Mouse (Mus musculus) retina, postnatal 1 day (tissue): ENCODE results near the gene Plekhd1.
A peak's percentile ranks its signal among the peaks of the same experiment; 100 is the strongest.

Experiments used
- DNase-seq: peaks from one replicate; pipeline ENCODE4 v3.0.0-alpha.2; 2012

Plekhd1 gene

DNA sequence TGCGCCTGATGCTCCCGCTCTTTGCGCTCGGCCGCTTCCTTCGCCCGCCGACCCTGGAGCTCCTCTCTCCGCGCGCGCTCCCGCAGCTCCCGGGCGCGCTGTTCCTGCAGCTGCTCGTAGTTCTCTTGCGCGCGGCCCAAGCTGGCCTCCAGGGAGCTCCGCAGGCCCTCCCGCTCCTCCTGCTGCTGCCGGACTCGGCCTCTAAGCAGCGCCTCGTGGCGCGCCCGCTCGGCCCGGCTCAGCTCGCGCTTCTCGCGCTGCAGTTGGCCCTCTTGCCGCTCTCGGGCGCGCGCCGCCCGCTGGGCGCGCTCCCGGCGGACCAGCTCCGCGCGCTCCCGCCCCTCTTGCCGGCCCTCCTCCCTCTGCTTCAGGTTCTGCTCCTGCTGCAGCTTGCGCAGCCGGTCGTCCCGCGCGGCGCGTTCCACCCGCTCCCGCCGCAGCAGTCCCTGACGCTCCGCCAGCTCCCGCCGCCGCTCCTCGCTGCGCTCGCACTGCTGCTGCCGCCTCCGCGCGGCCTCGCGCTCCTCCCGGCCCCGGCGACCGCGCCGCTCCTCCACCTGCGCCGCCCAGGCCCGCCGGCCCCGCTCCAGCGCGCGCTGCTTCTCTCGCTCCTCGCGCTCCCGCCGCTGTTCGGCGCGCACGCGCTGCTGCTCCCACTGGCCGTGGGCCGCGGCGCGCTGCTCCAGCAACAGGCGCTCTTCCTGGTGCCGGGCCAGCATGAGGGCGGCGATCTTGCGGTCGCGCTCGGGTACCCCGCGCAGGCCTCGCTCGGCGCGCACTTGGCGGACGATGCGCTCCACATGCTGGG lies 65.6 kb downstream of the Plekhd1 start:
- peak; percentile 66 for DNase-seq

DNA sequence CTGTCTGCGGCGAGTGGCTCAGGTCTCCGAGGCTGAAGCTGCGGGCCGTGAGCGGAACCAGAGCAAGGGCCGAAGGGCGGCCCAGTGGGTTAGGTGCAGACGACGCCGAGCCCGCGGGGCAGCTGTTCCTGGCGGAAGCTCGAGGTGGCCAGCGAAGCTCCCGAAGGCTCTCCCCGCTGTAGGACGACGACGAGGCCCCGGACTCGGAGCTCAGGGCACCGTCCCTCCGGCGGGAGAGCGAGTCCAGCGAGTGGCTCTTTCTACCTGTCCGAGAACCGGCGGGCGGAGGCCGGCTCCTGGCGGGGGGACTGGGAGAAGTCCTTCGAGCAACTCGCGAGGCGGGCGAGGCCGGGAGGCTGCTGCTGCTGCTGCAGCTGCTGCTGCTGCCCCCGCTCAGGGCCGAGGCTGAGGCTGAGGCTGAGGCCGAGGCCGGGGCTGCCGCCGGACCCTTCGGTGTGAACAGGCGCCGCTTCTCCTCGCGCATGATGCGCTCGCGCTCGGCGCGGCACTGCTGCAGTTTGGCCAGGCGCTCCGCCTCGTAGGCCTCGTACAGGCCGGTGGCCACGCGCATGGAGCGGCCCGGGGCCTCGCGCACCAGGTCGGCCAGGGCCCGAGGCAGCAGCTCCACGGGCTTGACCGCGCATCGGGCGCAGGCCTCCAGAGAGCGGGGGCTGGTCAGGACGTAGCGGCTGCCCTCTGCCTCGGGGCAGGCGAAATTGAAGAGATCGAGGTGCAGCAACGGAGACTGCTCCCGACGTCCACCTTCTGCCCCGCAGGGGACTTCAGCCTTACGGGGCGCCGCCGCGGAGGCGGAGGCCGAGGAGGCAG lies 66.4 kb downstream of the Plekhd1 start:
- peak; percentile 33 for DNase-seq

DNA sequence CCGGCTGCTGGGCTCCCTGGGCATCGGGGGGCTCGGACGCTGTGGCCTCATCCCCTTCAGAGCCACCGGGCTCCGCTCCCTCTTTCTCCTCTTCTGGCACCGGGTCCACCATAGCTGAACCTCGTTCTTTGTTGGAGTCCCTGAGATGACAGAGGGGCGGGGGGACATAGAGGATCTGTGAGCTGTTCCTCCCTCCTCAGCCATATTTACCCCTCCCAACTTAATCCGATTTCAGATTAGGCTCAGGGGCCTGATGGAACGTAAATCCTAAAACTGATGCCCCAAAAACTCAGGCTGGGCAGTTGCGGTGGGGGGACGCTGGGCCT lies 67.0 kb downstream of the Plekhd1 start:
- DNase-seq = peak; percentile 66

DNA sequence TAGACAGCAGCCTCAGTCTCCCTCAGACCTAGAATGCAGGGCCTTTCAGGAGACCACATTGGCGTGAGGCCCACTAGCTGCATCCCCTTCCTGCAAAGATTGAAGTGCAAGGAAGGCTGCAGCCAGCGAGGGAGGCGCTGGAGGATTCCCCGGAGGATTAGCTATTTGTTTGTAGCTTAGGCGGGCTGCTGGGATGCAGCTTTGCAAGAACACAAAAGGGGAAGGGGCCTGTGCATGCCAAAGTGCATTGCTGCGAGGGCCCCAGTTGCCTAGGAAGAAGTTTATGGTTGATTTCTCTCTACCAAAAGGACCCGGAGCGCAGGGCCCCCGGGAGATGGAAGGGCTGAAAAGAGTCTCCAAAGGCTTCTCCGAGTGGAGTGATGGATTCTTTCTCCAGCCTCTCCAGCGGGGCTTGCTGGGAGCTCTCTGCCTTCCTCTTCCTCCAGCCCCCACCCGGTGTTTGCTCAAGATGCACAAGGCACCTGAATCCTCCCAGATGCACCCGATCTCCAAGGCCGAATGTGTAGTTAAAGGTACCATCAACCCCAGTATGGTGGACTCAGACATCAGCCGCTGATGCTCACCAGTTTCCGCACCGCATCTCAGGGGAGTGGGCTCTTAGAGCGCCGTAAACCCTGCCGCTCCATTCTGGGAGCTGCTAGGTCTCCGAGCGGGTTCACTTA lies 67.5 kb downstream of the Plekhd1 start:
- DNase-seq = peak; percentile 68

GRCm38 (mm10) chr12:80760396-80760801 lies 68.0 kb downstream of the Plekhd1 start, which contains the start of gene Ccdc177:
TSS of gene Ccdc177 (minus strand) at chr12:80760687.
- DNase-seq = peak; percentile 88

DNA sequence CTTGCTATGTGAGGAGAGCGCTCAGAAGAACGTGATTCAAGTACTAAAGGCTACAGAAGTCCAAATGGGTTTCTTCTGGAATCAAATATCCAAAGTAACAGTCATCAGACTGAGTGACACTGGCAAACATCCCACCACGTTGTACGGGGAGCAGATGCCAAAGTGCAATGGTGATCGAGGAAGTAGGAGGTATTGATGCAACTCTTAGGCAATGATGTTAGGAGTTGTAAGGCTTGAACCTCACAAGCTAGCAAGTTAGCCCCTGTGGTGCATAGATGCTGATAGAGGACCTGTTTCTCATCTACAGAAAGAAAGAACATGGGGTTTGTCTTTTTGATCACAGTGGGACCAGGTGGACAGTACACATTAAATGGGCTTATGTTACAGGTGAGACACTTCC lies 70.6 kb downstream of the Plekhd1 start:
- DNase-seq = no peak

- no peak for DNase-seq
Observed at GRCm38 (mm10) chr12:80764116-80764515, 71.7 kb downstream of the Plekhd1 start.

DNA sequence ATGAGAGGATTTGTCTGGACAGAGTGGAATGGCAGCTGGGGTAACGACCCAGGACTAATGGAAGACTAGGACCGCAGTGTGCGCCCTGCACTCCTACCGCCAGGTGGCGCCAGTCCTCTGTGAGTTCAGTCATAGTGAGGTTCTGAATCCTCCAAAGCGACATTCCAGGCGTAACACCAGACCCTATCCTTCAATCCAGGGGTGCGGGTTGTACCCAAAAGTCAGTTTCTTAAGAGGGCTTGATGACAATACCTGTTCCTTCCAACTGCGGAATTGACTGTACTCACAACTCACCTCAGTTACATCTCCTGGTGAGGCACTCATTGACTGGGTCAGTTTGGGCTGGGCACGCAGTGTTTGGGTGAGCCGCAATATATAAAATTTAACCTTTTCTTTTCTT lies 77.3 kb downstream of the Plekhd1 start:
- DNase-seq = peak; percentile 87
